Mouse (Mus musculus): Measurements from ENCODE around the gene Mdfi. TPM values are rescaled to one million over a fixed set of nuclear protein-coding genes. Genes with fewer than 3 reads are reported as not detected.
A peak's percentile ranks its signal among the peaks of the same experiment; 100 is the strongest.
"Not testable (repeated sequence)": the region's sequence is repeated elsewhere in the genome, so short reads cannot be mapped to it uniquely, and the experiment has no call there.

The Mdfi gene
- polyA plus RNA-seq, 1 experiment from 2014 or later = 4.4 TPM

GRCm38 (mm10) chr17:47864496-47864895, 30.0 kb upstream of the Mdfi start:
- Histone ChIP-seq H3K27ac (no peak overlapping the region), H3K4me3 (replicated peaks) (no peak overlapping the region), H3K4me2 (replicated peaks) (peak overlapping the region; percentile 25), H3K36me3 (peaks cover 23% of the 10 kb centered on the region), H3K9me3 (no peaks in the 10 kb centered on the region), H3K27me3 (no peaks in the 10 kb centered on the region), H3K4me1 (replicated peaks) (peaks cover 13% of the 10 kb centered on the region), H3K9ac (replicated peaks) (no peak overlapping the region)
- ATAC-seq = peak; percentile 73
- 3% methylated on average over 17 of the region's 17 CpGs for WGBS

- 17% methylated on average over 11 of the region's 11 CpGs for WGBS
- 0 out of 2 replicates have a peak, but pooled peaks have one; percentile 12 for ATAC-seq
- Histone ChIP-seq H3K27me3 (no peaks in the 10 kb centered on the region), H3K27ac (no peak overlapping the region), H3K9me3 (no peaks in the 10 kb centered on the region), H3K4me1 (replicated peaks) (peaks cover 9% of the 10 kb centered on the region), H3K4me2 (replicated peaks) (no peak overlapping the region), H3K9ac (replicated peaks) (peak overlapping the region; percentile 16; the same call in 1 of the 2 replicates), H3K4me3 (replicated peaks) (no peak overlapping the region), H3K36me3 (peaks cover 14% of the 10 kb centered on the region)
These were observed 28.9 kb upstream of the Mdfi start for GRCm38 (mm10) chr17:47863437-47863836.

- no peaks in the 10 kb centered on the region for H3K9me3 ChIP-seq
- H3K4me2 ChIP-seq (replicated peaks) = no peak overlapping the region
- no peak overlapping the region for H3K4me3 ChIP-seq (replicated peaks)
- H3K36me3 ChIP-seq = peaks cover 10% of the 10 kb centered on the region
- H3K27ac ChIP-seq = no peak overlapping the region
- ATAC-seq = no peak
- peaks cover 9% of the 10 kb centered on the region for H3K4me1 ChIP-seq (replicated peaks)
- H3K27me3 ChIP-seq = no peaks in the 10 kb centered on the region
- H3K9ac ChIP-seq (replicated peaks) = peak overlapping the region; percentile 16; the same call in 1 of the 2 replicates
- 58% methylated on average over 4 of the region's 4 CpGs for WGBS
These were observed 28.5 kb upstream of the Mdfi start for GRCm38 (mm10) chr17:47863023-47863422.

GRCm38 (mm10) chr17:47855544-47855943, 21.1 kb upstream of the Mdfi start:
- 79% methylated on average over 4 of the region's 4 CpGs for WGBS

DNA sequence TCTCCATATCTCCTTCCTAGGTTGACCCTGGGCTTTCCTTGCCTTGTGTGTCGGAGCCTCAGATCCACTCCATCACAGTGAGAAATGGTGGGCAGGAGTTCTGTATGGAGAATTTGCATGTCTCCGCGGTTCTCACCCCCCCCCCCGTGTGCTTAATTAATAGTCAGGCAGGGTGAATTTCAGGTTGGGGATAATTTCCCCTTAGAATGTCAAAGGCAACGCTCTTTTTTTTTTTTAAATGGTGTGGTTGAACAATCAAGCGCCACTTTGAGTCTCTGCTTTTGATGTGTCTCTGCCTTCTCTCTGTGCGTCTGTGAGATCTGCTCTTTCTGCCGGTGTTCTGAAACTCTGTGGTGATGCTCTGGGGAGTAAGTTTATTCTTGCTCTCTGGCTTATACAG, 20.4 kb upstream of the Mdfi start:
- H3K4me3 ChIP-seq (replicated peaks) = no peak overlapping the region
- no peak overlapping the region for H3K9ac ChIP-seq (replicated peaks)
- 79% methylated on average over 8 of the region's 8 CpGs for WGBS
- ATAC-seq = no peak
- H3K27ac ChIP-seq = no peak overlapping the region
- H3K9me3 ChIP-seq = no peaks in the 10 kb centered on the region
- peaks cover 9% of the 10 kb centered on the region; the same call in 1 of the 2 replicates for H3K27me3 ChIP-seq
- 0 out of 2 replicates have a peak, but pooled peaks cover 2% of the 10 kb centered on the region for H3K4me1 ChIP-seq (replicated peaks)
- no peaks in the 10 kb centered on the region for H3K36me3 ChIP-seq
- no peak overlapping the region for H3K4me2 ChIP-seq (replicated peaks)

More at GRCm38 (mm10) chr17:47855544-47855943, 21.1 kb upstream of the Mdfi start:
- H3K9me3 ChIP-seq = no peaks in the 10 kb centered on the region
- no peaks in the 10 kb centered on the region for H3K36me3 ChIP-seq
- no peak for ATAC-seq
- 0 out of 2 replicates have a peak, but pooled peaks cover 2% of the 10 kb centered on the region for H3K4me1 ChIP-seq (replicated peaks)
- no peak overlapping the region for H3K9ac ChIP-seq (replicated peaks)
- peaks cover 9% of the 10 kb centered on the region; the same call in 1 of the 2 replicates for H3K27me3 ChIP-seq
- no peak overlapping the region for H3K4me2 ChIP-seq (replicated peaks)
- H3K4me3 ChIP-seq (replicated peaks) = no peak overlapping the region
- H3K27ac ChIP-seq = no peak overlapping the region

DNA sequence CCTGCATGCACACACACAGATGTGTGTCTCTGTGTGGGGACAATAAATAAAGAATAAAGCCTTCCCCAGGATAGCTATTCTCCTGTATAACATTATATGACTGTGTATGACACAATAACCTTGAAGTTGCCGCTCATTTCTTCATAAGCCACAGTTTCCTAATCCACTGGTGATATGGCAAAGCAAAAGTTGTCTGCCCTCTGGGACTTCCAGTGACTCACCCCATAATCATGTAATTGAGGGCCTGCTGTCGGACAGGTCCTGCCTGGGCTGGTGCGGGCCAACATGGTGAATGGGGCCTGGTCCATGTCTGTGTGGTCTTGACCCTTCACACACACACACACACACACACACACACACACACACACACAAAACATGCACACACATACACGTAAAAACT, 19.3 kb upstream of the Mdfi start:
- Histone ChIP-seq H3K4me3 (replicated peaks) (no peak overlapping the region), H3K9me3 (no peaks in the 10 kb centered on the region), H3K36me3 (no peaks in the 10 kb centered on the region), H3K27me3 (peaks cover 9% of the 10 kb centered on the region; the same call in 1 of the 2 replicates), H3K4me1 (replicated peaks) (0 out of 2 replicates have a peak, but pooled peaks cover 2% of the 10 kb centered on the region), H3K27ac (no peak overlapping the region), H3K4me2 (replicated peaks) (no peak overlapping the region), H3K9ac (replicated peaks) (no peak overlapping the region)
- ATAC-seq = no peak
- WGBS = 87% methylated on average over 4 of the region's 4 CpGs

DNA sequence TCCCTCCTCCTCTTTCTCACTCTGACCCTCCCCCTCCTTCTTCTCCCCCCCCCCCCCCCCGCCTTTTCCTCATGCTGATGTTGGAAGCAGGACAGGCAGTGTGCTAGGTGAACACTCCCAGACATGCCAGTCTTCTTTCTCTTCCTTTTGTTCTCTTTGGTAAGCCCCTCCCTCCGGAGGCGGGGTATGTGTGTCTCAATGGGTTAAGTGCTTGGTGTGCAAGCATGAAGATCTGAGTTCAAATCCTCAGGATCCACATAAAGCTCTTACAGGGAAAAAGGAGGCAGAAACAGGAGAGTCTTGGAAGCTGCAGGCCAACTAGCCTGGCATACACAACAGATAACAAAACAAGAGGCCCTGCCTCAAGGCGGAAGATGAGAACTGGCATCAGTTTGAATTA, 18.8 kb upstream of the Mdfi start:
- ATAC-seq = no peak
- H3K9me3 ChIP-seq = no peaks in the 10 kb centered on the region
- no peak overlapping the region for H3K4me2 ChIP-seq (replicated peaks)
- 90% methylated on average over 3 of the region's 4 CpGs for WGBS
- no peak overlapping the region for H3K27ac ChIP-seq
- no peak overlapping the region for H3K9ac ChIP-seq (replicated peaks)
- 0 out of 2 replicates have a peak, but pooled peaks cover 2% of the 10 kb centered on the region for H3K4me1 ChIP-seq (replicated peaks)
- H3K36me3 ChIP-seq = no peaks in the 10 kb centered on the region
- H3K27me3 ChIP-seq = peaks cover 9% of the 10 kb centered on the region; the same call in 1 of the 2 replicates
- no peak overlapping the region for H3K4me3 ChIP-seq (replicated peaks)

GRCm38 (mm10) chr17:47851798-47852360, 17.4 kb upstream of the Mdfi start:
- ATAC-seq = peak; percentile 40; the same call in 1 of the 2 replicates
- not testable (repeated sequence) for H3K9me3 ChIP-seq; H3K27ac ChIP-seq; H3K27me3 ChIP-seq; H3K36me3 ChIP-seq; H3K4me1 ChIP-seq (replicated peaks); H3K9ac ChIP-seq (replicated peaks)
- H3K4me3 ChIP-seq (replicated peaks) = peak overlapping the region; percentile 10
- H3K4me2 ChIP-seq (replicated peaks) = peak overlapping the region; percentile 43
- WGBS = 16% methylated on average over 22 of the region's 22 CpGs

- Histone ChIP-seq H3K27me3 (peaks cover 9% of the 10 kb centered on the region; the same call in 1 of the 2 replicates), H3K9me3 (no peaks in the 10 kb centered on the region), H3K36me3 (no peaks in the 10 kb centered on the region), H3K9ac (replicated peaks) (no peak overlapping the region), H3K27ac (no peak overlapping the region), H3K4me1 (replicated peaks) (0 out of 2 replicates have a peak, but pooled peaks cover 2% of the 10 kb centered on the region), H3K4me2 (replicated peaks) (no peak overlapping the region), H3K4me3 (replicated peaks) (no peak overlapping the region)
- 88% methylated on average over 7 of the region's 7 CpGs for WGBS
- no peak for ATAC-seq
These were observed 16.3 kb upstream of the Mdfi start for GRCm38 (mm10) chr17:47850639-47851314.

DNA sequence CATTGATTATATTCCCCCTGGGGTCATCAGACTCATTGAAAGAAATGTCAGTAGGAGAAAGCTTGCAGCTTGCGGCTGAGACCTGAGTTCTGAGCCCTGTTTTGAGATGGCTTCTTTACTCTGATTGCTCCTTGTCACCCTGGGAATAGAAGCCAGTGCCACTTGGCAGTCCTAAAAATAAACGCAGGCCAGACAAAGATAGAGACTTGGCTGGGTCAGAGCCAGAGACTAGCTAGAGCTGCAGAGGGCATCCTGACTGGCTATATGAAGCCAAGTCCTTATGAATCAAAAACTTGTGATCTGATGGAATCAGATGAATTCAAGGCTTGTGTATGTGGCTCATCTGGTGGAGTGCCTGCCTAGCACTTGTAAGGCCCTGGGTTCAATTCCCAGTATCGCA, 15.5 kb upstream of the Mdfi start:
- no peaks in the 10 kb centered on the region for H3K9me3 ChIP-seq
- WGBS = 83% methylated on average over 3 of the region's 3 CpGs
- no peak for ATAC-seq

GRCm38 (mm10) chr17:47847985-47848384, 13.5 kb upstream of the Mdfi start:
- no peak overlapping the region for H3K4me3 ChIP-seq (replicated peaks)
- 87% methylated on average over 6 of the region's 6 CpGs for WGBS

More for the DNA sequence above, 15.5 kb upstream of the Mdfi start:
- H3K4me3 ChIP-seq (replicated peaks) = no peak overlapping the region
- no peak overlapping the region for H3K27ac ChIP-seq
- H3K4me2 ChIP-seq (replicated peaks) = no peak overlapping the region
- H3K36me3 ChIP-seq = no peaks in the 10 kb centered on the region
- H3K9ac ChIP-seq (replicated peaks) = no peak overlapping the region
- H3K4me1 ChIP-seq (replicated peaks) = 0 out of 2 replicates have a peak, but pooled peaks cover 2% of the 10 kb centered on the region
- H3K27me3 ChIP-seq = peaks cover 9% of the 10 kb centered on the region; the same call in 1 of the 2 replicates

DNA sequence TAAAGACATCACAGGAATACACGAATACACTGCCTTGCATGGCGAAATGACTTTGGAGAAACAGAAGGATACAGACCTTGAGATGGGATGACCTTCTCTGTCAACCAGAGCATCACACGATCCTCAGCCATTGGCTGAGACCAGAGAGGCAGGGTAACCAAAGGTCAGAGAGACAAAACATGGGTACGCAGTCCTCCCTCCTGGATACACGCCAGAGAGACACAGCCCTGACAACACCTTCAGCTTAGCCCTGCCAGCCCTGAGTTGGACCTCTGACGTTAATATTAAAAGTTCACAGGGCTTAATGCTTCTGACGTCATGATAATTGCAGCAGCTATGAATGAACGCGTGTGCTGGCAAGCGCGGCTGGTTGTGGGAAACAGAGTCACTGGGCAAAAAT, 11.1 kb upstream of the Mdfi start:
- Histone ChIP-seq H3K27me3 (no peaks in the 10 kb centered on the region), H3K27ac (no peak overlapping the region), H3K4me1 (replicated peaks) (no peaks in the 10 kb centered on the region), H3K9ac (replicated peaks) (no peak overlapping the region), H3K9me3 (no peaks in the 10 kb centered on the region), H3K4me2 (replicated peaks) (no peak overlapping the region), H3K4me3 (replicated peaks) (no peak overlapping the region), H3K36me3 (no peaks in the 10 kb centered on the region)
- 83% methylated on average over 11 of the region's 11 CpGs for WGBS
- ATAC-seq = no peak

More at GRCm38 (mm10) chr17:47847985-47848384, 13.5 kb upstream of the Mdfi start:
- no peak overlapping the region for H3K9ac ChIP-seq (replicated peaks)
- peaks cover 9% of the 10 kb centered on the region; the same call in 1 of the 2 replicates for H3K27me3 ChIP-seq
- H3K27ac ChIP-seq = no peak overlapping the region
- ATAC-seq = no peak
- no peaks in the 10 kb centered on the region for H3K9me3 ChIP-seq
- H3K4me2 ChIP-seq (replicated peaks) = no peak overlapping the region
- H3K36me3 ChIP-seq = no peaks in the 10 kb centered on the region
- 0 out of 2 replicates have a peak, but pooled peaks cover 2% of the 10 kb centered on the region for H3K4me1 ChIP-seq (replicated peaks)

Measured in midbrain, embryonic 13.5 days (tissue).